Mouse (Mus musculus) thymus, adult 18-20 months (tissue): ENCODE results near the gene Alg11.

ENCODE experiments used
- DNase-seq, 2 experiments: peaks; one replicate each; pipeline ENCODE4 v3.0.0; 2022; ENCODE audit warnings: mixed read lengths in 2 of 2

Gene Alg11

GRCm38 (mm10) chr8:22060446-22060889 is at the start of gene Alg11:
Gene Alg11 (plus strand): TSS chr8:22060721.
- peak; percentile 91 to 95 for DNase-seq

GRCm38 (mm10) chr8:22013034-22013707 is 47.4 kb upstream of the Alg11 start:
- no peak for DNase-seq

GRCm38 (mm10) chr8:22017731-22018130 is 42.8 kb upstream of the Alg11 start:
- no peak for DNase-seq

- DNase-seq = no peak
These were observed 41.0 kb upstream of the Alg11 start for GRCm38 (mm10) chr8:22019498-22019897.

- no peak for DNase-seq
These were observed 38.3 kb upstream of the Alg11 start for GRCm38 (mm10) chr8:22022244-22022643.

- no peak for DNase-seq
These were observed 35.3 kb upstream of the Alg11 start for GRCm38 (mm10) chr8:22025241-22025640.

GRCm38 (mm10) chr8:22028973-22029372 is 31.5 kb upstream of the Alg11 start:
- no peak for DNase-seq

- DNase-seq = no peak
These were observed 29.5 kb upstream of the Alg11 start for GRCm38 (mm10) chr8:22030990-22031389.

- no peak for DNase-seq
These were observed 24.4 kb upstream of the Alg11 start for GRCm38 (mm10) chr8:22036137-22036536.

- no peak for DNase-seq
These were observed 23.5 kb upstream of the Alg11 start for GRCm38 (mm10) chr8:22037022-22037421.

GRCm38 (mm10) chr8:22039468-22040152 is 20.9 kb upstream of the Alg11 start:
- no peak for DNase-seq

GRCm38 (mm10) chr8:22040153-22040509 is 20.4 kb upstream of the Alg11 start:
- no peak for DNase-seq

- DNase-seq = no peak
These were observed 18.0 kb upstream of the Alg11 start for GRCm38 (mm10) chr8:22042515-22042914.

- no peak for DNase-seq
These were observed 16.8 kb upstream of the Alg11 start for GRCm38 (mm10) chr8:22043706-22044105.

GRCm38 (mm10) chr8:22047699-22048464 is 12.6 kb upstream of the Alg11 start:
- no peak for DNase-seq

- no peak for DNase-seq
These were observed 5.6 kb upstream of the Alg11 start for GRCm38 (mm10) chr8:22054674-22055491.

GRCm38 (mm10) chr8:22055492-22055877 is 5.0 kb upstream of the Alg11 start:
- no peak for DNase-seq

GRCm38 (mm10) chr8:22056850-22057249 is 3.7 kb upstream of the Alg11 start:
- DNase-seq = no peak

- DNase-seq = no peak
These were observed 2.2 kb upstream of the Alg11 start for GRCm38 (mm10) chr8:22058368-22058767.

GRCm38 (mm10) chr8:22059153-22059738 is 1.3 kb upstream of the Alg11 start:
- no peak for DNase-seq

GRCm38 (mm10) chr8:22059821-22060445 is 588 bp upstream of the Alg11 start, which contains the start of gene Atp7b:
Gene Atp7b (minus strand): TSS chr8:22060305.
- DNase-seq = no peak

- no peak for DNase-seq
These were observed 605 bp downstream of the Alg11 start for GRCm38 (mm10) chr8:22061126-22061525.
